In the genomic region with DNA sequence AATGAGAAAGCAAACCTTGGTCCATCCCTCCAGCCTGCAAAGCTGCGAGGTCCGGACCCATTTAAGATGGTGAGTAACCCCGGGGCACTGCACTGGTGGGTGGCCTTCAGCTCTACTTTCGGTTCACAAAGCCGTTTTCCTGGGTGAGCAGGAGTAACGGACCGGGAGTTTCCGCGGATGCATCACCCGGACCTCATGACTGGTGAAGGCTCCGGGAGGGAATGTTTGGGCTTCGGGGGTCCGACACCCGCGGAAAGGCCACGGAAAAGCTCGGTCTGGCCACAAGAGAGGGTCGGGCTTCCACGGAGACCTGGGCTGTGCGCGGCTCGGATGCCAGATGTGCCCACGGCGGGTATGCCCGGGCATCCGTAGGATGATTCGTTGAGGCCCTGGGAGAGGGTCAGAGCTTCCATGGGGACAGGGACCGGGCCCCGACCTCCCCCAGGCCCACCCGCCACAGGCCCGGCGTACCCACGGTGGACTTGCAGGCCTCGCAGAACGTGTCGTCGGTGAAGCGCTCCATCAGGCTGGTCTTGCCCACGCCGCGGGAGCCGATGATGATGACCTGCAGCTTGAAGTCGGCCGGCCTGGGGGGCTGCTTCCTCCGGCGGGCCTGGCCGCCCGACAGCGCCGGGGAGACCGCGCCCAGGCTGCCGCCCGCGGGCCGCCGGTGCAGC, we compare ENCODE assay signal across 8 mouse cellular contexts. TPM values are rescaled to one million over a fixed set of nuclear protein-coding genes. Genes with fewer than 3 reads are reported as not detected.
DNase-seq lines count a peak whose midpoint lies in the region; ATAC-seq and TF ChIP-seq lines count a peak whose summit lies in the region.

No protein-coding gene starts in this region.

- WGBS in hindbrain, embryonic 13.5 days = under 1% methylated on average over 57 of the region's 57 CpGs
- WGBS in midbrain, embryonic 16.5 days = under 1% methylated on average over 45 of the region's 57 CpGs

- peak overlapping the region; percentile 99 for H3K9ac ChIP-seq in hindbrain, embryonic 13.5 days
- peak overlapping the region; percentile 99 for H3K9ac ChIP-seq in midbrain, embryonic 16.5 days (ENCODE audit: low read depth, low read length)

- H3K27ac ChIP-seq in embryonic fibroblast, embryonic 13.5 days (ENCODE audit: insufficient read depth, low read length) = 0 out of 2 replicates have a peak overlapping the region, but pooled peaks have one; percentile 4
- peak overlapping the region; percentile 83 for H3K27ac ChIP-seq in hindbrain, embryonic 13.5 days
- peak overlapping the region; percentile 71 for H3K27ac ChIP-seq in midbrain, embryonic 16.5 days (ENCODE audit: low read length)

- H3K4me3 ChIP-seq in embryonic fibroblast, embryonic 13.5 days (ENCODE audit: insufficient read depth, low read length) = peak overlapping the region; percentile 90
- H3K4me3 ChIP-seq in hindbrain, embryonic 13.5 days = peak overlapping the region; percentile 99
- peak overlapping the region; percentile 97 for H3K4me3 ChIP-seq in midbrain, embryonic 16.5 days (ENCODE audit: low read depth, low read length)

- H3K36me3 ChIP-seq in hindbrain, embryonic 13.5 days = peaks cover 5% of the 10 kb centered on the region; the same call in 1 of the 2 replicates
- no peaks in the 10 kb centered on the region for H3K36me3 ChIP-seq in midbrain, embryonic 16.5 days (ENCODE audit: control insufficient read depth, insufficient read depth, low read length)

- no peak for TF ChIP-seq POLR2A in embryonic fibroblast, embryonic 13.5 days (IDR thresholded peaks at IDR 0.05; ENCODE audit: low read depth, low read length)

- TF ChIP-seq CTCF in embryonic fibroblast, embryonic 13.5 days (IDR thresholded peaks at IDR 0.05; ENCODE audit: borderline replicate concordance, insufficient read depth, low read length) = no peak

- no peaks in the 10 kb centered on the region for H3K9me3 ChIP-seq in hindbrain, embryonic 13.5 days
- no peaks in the 10 kb centered on the region for H3K9me3 ChIP-seq in midbrain, embryonic 16.5 days (replicated peaks; ENCODE audit: control insufficient read depth, low read length, poor library complexity, severe bottlenecking)

- H3K4me1 ChIP-seq in embryonic fibroblast, embryonic 13.5 days (ENCODE audit: control insufficient read depth, insufficient read depth, low read length) = peaks cover 2% of the 10 kb centered on the region; the same call in 1 of the 2 replicates
- peaks cover 27% of the 10 kb centered on the region for H3K4me1 ChIP-seq in hindbrain, embryonic 13.5 days (replicated peaks)
- peaks cover 22% of the 10 kb centered on the region for H3K4me1 ChIP-seq in midbrain, embryonic 16.5 days (ENCODE audit: control insufficient read depth, insufficient read depth, low read length)

- peak; percentile 11 for DNase-seq in ovary, postnatal 10 days (ENCODE audit: low spot score)
- DNase-seq in ovary, adult 18-20 months (ENCODE audit: low spot score) = no peak
- DNase-seq in liver = peak; percentile 33
- no peak for DNase-seq in left cerebral cortex, postnatal 36 days (ENCODE audit: low spot score in 2 of 2)

- peak overlapping the region; percentile 82 for H3K4me2 ChIP-seq in hindbrain, embryonic 13.5 days
- H3K4me2 ChIP-seq in midbrain, embryonic 16.5 days (ENCODE audit: low read length) = peak overlapping the region; percentile 95

- H3K27me3 ChIP-seq in hindbrain, embryonic 13.5 days = no peaks in the 10 kb centered on the region
- no peaks in the 10 kb centered on the region for H3K27me3 ChIP-seq in midbrain, embryonic 16.5 days (ENCODE audit: control insufficient read depth, insufficient read depth, low read depth, low read length)

- intact Hi-C loops in left cerebral cortex, postnatal 36 days (cut with DNase I) = no loop called here

- peak; percentile 58 for ATAC-seq in activated CD4-positive, CD25-positive, alpha-beta regulatory T cell, adult 4 months
- peak; percentile 77 for ATAC-seq in hindbrain, embryonic 13.5 days (ENCODE audit: low FRiP score)
- ATAC-seq in midbrain, embryonic 16.5 days = peak; percentile 78

RNA-seq across cellular contexts. Expression of a gene that starts 0.5 kb away (rescaled TPM):
- polyA plus RNA-seq in activated CD4-positive, CD25-positive, alpha-beta regulatory T cell, adult 4 months (2017; shearing (Covaris generic)) = 10 to 100 TPM in 1 of 2 experiments, 1 to 10 TPM in 1; 7.2 to 14.1 TPM
- polyA plus RNA-seq in embryonic fibroblast, embryonic 13.5 days (2011; ENCODE audit: insufficient read length, low read depth, missing spikeins) = 112 and 129 TPM in 2 replicates
- polyA plus RNA-seq in hindbrain, embryonic 13.5 days (2015; fragmentation: Nextera tagmentation; extraction: Ambion mirVana) = 60.7 and 66.5 TPM in 2 replicates
- 76.7 and 80.1 TPM in 2 replicates for polyA plus RNA-seq in midbrain, embryonic 16.5 days (2015; fragmentation: Nextera tagmentation; extraction: Ambion mirVana)
- 100 to 1,000 TPM; 119 to 121 TPM for total RNA-seq in left cerebral cortex, postnatal 36 days (2021)

Comparison
In these comparisons a context has a peak if more than half of its experiments do, and no peak if none do; other contexts are left out.
1. DNase-seq: peak in ovary, postnatal 10 days (single experiment) and liver (single experiment); none in ovary, adult 18-20 months (single experiment) and left cerebral cortex, postnatal 36 days (0 of 2).
2. H3K27ac ChIP-seq: peak in every context shown above with its lines; median percentile 83 in hindbrain, embryonic 13.5 days; 71 in midbrain, embryonic 16.5 days; 4 in embryonic fibroblast, embryonic 13.5 days.
3. Peak in every context shown above with its lines, with median percentiles within 50 percentile points of each other: ATAC-seq and H3K4me3 ChIP-seq.